Mouse (Mus musculus) small intestine, adult 2 months (tissue): ENCODE data around the gene Asb16.

Experiments
- CTCF ChIP-seq: fragments of 200-500 bp; IDR thresholded peaks from 2 replicates; pipeline ENCODE4 v1.5.1; 2012; ENCODE audit warnings: low read depth, mild to moderate bottlenecking, control low read depth, inconsistent platforms, low read length, moderate library complexity, mixed read lengths; ENCODE audit not compliant: insufficient replicate concordance, insufficient read length; ENCODE audit errors: extremely low read depth
- POLR2A ChIP-seq: fragments of 200-500 bp; IDR thresholded peaks from 2 replicates; pipeline ENCODE4 v1.6.1; 2012; ENCODE audit warnings: low read depth, mild to moderate bottlenecking, control low read depth, inconsistent platforms, low read length, moderate library complexity

GRCm38 (mm10) chr11:102224686-102225085, 43.9 kb upstream of the Asb16 start:
- TF ChIP-seq CTCF (no peak), POLR2A (no peak)
